Mouse (Mus musculus) brain, embryonic 18.5 days (tissue): ENCODE measurements around the gene Rel.
"Not testable (repeated sequence)": the region's sequence is repeated elsewhere in the genome, so short reads cannot be mapped to it uniquely, and the experiment has no call there.

Experiments used
- DNase-seq: peaks from one replicate; pipeline ENCODE4 v3.0.0-alpha.2; 2012; ENCODE audit warnings: low read depth, low spot score

Gene Rel

DNA sequence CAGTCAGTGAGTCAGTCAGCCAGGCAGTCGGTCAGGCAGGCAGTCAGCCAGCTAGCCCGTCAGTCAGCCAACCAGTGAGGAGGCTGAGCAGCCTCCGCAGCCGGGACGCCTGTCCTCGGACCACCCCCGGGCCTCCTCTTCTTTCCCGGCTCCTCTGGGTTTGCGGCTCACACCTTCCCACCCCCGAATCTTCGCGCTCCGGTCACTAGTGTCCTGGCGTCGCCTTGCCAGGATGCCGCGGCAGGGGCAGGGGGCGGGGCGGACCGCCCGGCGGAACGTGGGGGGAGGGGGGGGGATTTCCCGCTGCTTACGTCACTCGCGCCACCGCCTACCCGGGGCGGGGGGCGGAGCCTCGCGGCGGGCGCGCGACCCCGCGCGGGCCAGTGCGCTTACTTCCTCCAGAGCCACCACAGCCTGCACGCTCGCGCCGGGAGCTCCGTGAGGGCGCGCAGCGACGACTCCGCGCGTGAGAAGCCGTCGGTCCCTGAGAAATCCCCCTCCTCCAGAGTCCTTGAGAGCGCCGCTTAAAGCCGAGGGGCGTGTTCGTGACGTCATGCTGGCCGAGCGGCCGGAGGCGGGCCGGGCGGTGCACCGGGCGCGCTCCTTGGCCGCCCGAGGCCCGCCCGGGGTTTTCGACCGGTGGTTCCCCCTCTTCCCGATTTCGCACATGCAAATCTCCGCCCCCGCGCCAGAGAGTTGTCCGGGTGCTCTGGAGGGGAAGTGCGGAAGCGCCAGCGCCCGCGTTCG, at the start of gene Rel:
Rel (minus strand) TSS at position 211 of the 747 bp plus-strand sequence.
- peak; percentile 47 for DNase-seq

DNA sequence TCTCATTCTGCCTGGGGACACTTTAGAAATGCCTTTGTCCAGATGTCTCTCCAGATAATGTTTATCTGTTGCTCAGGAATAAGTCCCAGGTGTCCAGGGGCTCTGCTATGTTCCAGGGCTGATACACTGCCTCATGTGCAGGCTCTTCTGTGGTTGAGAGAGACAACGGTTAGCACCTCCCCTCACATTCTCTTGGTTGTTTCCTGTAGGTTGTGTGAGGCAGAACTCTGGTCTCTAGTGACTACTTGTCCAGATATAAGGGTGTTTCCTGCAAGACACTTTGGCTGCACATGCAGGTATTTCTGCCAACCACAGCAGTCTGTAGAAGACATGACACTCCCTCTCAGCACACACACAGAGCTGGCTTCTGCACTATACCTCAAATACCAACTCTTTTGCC, 48.0 kb upstream of the Rel start:
- DNase-seq: no peak

DNA sequence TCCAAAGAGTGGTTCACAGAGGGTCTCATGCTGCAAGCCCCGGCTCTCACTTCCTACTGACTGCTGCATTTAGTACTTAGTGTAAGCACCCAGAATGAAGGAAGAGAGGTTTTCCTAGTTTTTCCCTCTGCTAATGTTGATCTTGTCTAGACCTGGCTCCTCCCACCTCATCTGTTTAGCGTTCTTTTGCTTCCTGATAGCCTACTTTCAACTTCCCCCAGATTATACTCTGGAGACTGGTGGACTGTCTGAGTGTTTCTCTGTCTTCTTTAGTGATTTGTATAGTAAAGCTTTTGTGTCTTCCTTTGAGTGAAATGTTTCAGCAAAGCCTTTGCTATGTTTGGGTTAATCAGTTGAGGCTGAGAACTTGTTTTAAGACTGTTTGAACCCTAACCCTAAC, 40.0 kb upstream of the Rel start:
- DNase-seq: no peak

DNA sequence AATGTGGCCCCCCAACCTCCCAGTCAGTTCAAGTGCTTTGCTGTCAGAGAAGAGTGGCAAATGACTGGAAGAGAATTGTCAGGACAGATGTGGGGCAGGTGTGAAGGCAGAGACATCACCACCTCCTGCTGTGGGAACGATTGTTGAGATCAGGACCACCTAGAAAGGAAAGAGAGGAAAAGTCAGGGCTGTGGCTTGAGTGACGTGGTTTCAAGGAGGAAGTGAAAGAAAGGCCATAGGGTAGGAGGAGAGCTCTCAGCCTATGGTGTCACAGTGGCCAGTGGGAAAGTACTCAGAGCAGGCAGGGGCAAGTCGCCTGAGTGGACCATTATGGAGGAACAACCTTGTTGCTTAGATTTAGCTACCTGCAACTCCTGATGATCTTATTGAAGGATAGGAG, 34.9 kb upstream of the Rel start:
- DNase-seq: no peak

DNA sequence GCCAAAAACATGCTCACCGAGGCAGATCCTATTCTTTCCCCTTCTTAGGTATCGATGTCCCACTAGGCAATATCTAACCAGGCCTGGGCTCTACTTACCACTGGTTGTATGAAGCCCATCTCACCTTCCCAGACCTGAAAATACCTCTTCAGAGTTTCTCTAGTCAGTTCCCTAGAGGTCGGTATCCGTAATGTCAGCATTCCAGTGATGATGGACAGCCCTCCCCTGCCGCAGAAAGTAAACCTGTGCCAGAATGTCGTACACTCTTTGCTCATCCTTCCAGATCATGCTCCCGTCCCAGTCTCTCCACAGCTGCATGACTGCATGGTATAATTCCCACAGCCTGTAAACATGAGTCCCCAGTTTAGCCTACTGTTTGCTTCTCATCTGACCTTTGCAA, 32.4 kb upstream of the Rel start:
- DNase-seq: no peak

DNA sequence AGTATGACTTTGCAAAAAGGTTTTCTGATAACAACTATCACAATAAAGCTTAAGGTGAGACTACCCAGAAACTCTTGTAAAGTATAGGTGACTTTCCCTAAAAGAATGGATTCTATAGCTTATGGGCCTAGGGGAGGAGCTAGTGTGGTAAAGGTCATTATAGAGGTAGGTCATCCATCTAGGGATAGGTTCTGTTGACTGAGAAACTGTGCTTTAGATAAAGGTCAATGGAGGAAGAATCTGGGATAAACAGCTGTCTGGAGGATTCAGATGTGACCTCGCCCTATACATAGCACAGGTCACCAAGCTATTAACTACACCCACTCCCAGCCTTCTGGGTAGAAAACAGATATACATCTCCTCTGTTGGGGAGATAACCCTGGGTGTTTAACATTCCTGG, 31.5 kb upstream of the Rel start:
- no peak for DNase-seq

DNA sequence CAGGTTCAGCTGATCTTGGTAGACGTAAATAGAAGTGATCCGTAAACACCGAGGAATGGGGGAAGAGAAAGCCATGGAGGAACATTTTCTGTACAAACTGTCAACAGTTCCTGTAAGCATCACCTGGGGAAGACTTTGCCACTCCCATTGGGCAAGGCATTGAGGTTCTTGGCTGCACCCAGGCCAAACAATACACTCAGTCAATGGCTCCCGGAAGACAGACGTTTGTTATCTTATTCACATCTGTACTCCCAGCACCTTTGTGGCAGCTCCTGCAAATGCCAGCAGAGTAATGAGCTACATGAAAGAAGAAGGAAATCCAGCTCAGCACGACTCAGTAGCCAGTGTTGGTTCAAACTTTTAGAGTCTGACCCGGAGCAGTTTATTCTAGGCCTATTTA, 31.1 kb upstream of the Rel start:
- no peak for DNase-seq

DNA sequence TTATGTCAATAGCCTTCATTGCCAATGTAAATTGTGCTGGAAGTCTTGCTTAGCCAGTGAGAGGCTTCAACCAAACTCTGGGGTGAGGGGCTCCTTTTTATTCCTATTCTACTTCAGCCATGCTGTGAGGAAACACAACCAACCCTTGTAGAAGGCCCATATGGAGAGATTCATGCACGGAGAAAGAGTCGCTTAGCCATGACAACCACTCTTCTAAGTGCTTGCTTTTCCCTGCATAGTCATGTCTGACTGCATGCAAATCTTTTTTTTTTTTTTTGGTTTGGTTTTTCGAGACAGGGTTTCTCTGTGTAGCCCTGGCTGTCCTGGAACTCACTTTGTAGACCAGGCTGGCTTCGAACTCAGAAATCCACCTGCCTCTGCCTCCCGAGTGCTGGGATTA, 12.9 kb upstream of the Rel start:
- DNase-seq: not testable (repeated sequence)

DNA sequence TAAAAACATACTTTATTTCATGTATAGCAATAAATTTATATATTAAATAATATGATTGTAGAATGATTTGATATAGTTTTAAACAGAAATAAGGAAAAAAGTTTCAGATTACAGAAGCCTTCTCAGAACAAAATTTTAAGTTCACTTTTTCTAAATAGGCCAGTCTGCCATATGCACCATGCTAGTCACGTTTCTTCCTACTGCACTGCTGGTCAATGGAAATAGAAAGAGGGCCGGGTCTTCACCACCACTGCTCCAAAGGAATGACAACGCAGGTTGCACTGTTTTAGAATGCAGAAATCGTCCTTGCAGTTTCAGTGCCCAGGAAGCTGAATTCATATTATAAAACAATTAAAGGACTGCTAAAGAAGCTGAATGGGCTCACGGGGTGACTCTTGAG, 12.3 kb upstream of the Rel start:
- DNase-seq: no peak

DNA sequence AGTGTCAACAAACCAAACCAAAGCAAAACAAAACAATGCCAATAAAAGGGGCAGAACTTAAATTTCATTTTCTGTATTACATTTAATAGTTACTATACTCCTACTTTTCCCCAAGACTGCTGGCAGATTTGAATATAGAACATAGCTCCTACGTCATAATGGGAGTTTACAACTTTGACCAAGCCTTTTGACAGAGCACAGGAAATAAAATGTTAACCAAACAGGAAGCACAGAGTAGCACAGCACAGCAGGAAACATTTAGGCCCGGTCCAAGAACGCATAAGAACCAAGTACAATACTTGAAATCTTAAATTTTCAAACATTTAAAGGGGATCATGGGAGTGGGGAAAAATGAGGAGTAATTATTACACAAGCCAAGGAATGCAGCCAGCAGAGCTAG, 11.3 kb upstream of the Rel start:
- DNase-seq: no peak

DNA sequence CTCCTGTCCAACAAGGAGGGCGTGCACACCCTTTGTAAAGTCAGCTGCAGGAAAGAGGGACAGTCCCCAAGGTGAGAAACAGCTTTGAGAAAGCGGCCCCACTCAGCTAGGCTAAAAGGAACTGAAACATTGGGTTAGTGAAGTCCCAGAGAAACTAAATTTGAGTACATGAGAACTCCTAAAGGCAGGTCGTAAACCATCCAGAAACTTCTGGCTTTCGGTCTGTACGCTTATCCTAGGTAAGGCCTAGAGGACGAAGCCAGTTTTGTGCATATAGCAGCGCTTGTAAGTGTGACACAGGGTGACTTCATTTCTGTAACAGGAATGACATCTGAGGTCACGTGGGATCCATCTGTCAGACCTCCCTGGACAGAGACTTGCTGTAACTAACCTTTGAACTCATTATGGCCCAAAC, 8.0 kb upstream of the Rel start:
- no peak for DNase-seq

DNA sequence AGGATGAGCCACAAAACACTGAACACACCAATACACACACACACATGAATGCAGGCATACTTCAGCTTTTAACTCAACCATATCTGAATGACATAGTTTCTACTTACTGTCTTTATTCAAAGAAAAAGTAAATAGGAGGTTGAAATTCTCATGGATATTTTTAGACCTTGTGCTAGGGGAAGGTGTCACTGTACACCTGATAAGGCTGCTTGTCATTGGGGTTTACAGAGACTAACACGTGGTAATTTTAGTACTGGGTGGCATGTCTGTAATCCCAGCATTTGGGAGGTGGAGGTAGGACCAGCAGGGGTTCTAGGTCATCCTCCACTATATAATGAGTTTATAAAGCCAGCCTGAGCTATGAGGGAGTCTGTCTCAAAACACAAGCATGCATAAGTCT, 1.7 kb upstream of the Rel start:
- no peak for DNase-seq

DNA sequence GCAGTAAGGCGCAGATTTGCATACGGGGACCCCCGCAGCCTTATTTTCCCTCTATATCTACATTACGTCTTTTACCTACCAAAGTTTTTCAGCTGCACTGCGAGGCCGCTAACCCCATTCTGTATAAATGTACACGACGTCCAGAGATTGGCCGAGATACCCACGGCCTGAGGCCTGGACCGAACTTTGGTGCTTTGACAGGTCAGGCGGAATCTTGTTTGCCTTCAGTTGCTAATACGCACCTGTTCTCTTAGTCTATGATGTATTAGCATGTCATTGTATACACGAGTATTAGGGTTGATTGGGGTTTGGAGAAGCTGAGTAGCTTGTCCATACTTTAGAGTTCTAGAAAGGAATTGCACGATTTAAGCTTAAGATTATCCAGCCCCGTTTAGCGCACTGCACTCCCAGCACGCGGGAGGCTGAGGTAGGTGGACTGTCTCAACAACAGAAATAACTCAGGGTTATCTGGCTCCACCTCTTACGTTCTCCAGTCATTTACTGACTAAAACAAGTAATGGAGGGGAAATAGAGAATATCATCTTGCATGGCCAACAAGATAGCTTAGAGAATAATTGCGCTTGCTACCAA, 832 bp upstream of the Rel start:
- DNase-seq: no peak

DNA sequence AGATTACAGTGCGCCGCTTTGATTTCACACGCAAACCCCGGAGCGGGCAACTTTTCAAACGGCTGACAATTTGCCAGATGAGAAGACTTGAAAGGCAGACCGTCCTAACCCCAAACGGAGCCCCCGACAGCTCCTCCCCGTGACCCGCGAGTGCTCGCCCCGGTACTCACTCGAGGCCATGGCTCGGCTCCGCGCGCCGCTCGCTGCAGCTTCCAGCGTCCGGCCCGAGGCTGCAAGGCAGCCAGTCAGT, 335 bp downstream of the Rel start:
- no peak for DNase-seq

DNA sequence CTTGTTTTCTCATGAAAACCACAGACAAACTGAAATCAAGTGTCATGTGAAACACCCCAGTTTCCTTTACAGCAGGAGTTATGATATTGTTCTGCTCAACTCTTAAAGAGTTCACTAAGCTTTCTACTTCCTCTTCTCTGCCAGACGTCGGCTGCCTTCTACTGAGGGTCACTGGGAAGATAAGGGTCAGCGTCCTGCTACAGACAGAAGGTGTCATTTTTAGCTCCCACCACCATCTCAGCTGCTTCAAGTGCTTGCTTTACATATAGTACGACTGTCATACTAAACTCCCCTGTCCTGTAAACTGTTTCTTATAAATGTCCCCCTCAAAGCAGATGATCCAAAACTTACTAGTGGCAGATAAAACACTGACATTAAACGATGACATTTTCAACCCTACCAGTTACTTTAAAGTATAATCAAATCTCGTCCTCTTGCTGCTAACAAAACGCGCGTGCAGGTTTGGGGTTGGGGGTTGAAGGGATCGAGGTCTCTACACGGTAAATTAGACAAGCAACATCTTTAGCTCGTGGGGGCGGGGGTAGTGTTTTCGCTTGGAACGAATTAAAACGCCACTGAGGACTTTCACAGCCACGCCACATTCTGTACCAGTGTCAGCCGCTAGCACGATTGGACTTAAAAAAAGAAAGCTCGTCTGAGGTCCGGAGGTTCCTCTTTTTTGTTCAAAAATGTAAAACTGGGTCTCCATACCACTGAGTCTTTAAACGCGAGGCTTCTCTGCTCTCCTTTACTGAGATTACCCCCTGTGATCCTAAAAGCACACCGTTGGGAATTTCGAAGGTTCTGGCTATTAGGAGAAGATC, 872 bp downstream of the Rel start:
- no peak for DNase-seq

DNA sequence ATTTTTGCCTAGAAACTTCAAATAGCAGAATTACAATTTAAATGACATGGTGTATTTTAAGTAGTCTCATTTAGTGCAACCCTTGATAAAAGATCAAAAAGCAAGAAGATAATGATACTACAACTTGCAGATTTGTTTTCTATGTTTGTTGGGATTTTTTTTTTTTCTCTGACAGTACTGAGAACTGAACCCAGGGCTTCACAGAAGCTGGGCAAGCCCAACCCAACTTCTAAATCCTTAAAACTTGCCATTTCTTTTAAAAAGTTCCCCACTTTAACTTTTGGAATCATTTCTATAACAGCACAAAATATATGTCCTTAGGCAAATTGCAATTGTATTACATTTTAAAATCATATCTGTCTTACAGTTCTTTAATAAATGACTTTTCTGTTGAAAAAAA, 1.7 kb downstream of the Rel start:
- DNase-seq: no peak

DNA sequence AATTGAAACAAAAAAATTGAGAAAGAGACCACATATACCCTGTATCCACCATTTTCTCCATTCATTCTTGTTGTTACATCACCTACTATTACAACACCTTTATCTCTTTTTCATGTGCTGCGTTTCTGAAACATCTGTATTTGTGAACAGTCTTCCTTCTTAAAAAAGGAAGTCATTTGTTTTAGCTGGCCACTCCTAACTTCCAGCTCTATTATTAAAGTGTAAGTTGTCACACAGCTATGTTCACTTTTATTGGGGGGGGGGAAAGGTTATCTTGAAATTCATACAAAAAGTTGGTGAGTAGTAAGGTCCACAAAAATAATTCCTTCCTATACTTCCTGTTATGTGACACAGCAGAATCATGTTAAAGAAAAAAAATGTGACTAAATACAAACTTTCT, 2.8 kb downstream of the Rel start:
- no peak for DNase-seq

DNA sequence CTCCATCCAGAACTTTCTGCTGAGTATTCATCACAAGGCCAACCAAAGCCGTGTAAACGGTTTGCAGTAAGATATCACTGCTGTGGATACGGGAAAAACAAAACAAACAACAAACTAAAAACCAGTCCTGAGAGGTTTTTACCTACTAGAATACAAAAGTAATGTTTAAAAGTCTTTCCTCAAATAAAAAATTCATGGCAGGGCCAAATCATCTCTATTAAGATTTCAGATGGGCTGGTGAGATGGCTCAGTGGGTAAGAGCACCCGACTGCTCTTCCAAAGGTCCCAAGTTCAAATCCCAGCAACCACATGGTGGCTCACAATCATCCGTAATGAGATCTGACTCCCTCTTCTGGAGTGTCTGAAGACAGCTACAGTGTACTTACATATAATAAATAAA, 3.4 kb downstream of the Rel start:
- not testable (repeated sequence) for DNase-seq

DNA sequence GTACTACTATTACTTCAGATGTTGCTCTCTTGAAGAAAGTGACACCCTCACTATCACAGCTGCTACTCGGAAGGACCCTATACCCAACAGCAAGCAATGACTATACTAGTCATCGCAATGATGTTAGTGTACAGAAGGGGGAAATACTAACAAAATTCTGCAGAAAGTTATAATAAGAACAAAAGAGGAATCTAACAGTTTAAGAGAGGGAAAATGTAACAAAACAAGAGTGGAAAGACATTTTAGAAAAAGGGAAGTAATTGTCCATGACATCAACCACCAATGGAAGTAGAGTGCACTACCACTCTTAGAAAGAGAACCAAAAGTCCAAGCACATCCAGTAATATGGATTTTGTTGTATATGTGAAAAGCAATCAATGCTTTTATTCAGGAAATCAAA, 8.1 kb downstream of the Rel start:
- no peak for DNase-seq

DNA sequence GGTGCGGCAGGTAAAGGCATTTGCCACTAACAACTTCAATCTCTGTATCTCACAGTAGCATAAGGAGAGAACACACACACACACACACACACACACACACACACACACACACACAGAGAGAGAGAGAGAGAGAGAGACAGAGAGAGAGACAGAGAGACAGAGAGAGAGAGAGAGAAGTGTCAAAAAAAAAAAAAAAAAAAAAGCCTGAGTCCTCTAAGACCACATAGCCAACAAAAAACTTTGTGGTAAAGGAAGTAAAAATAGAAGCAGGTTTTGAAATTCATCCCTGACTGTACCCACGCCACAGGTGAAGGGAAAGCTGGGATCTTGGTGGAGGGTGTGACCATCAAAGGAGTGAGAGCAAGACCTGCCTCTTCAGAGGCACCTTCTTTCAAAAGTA, 12.6 kb downstream of the Rel start:
- DNase-seq: no peak

DNA sequence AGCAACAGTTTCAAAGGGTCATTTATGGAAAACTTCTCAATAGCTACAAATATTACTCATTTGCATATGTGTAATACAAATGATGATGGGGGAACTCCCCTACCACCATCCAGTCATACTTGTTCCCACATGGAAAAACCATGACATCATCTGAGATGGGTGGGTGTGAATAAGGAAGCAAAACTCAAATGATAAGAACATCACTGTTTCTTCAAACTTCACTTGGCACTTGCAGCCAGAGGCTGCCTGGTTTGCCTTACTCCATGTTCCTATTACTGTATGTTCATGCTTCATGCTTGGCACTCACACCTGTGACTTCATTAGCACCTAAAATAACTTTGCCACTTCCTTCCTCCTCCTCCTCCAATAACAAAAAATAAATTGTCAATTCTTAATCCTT, 16.4 kb downstream of the Rel start:
- DNase-seq: no peak

DNA sequence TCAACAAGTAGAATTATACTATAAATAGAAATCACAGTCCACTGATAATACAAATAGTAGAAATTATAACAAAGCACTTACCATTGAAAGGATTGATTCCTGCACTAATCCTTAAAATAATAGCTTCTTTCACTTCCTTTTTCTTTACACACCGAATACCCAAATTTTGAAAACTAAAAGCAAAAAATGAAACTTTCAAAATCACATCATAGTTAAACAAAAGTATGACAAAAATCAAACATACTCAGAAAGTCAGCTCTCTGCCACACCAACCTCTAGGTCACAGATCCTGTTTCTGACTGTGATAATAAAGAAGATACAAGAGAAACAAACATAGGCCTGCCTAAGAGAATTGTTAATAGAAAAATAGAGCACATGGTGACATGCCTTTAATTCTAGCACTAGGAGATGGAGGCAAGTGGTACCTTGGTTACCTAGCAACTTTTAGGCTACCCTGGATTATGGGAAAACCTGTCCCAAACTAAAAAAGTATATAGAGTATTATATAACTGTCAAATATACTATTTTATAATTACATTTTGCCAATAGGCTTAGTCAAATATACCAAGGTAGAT, 17.5 kb downstream of the Rel start:
- no peak for DNase-seq

DNA sequence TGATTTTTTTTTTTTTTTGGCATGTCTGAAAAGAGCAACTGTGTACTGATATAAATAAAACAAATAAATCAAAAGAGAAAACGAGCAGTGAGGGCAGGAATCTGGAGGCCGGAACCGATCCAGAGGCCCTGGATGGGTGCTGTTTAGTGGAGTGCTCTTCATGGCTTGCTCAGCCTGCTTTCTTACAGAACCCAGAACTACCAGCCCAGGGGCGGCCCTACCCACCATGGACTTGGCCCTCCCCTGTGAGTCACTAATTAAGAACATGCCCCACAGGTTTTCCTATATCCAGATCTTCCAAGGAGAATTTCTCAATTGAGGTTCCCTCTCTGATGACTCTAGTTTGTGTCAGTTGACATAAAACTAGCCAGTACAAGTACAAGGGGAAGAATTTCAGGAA, 24.7 kb downstream of the Rel start:
- DNase-seq: no peak
